8 mouse cellular contexts compared by ENCODE assay signal in the genomic region with DNA sequence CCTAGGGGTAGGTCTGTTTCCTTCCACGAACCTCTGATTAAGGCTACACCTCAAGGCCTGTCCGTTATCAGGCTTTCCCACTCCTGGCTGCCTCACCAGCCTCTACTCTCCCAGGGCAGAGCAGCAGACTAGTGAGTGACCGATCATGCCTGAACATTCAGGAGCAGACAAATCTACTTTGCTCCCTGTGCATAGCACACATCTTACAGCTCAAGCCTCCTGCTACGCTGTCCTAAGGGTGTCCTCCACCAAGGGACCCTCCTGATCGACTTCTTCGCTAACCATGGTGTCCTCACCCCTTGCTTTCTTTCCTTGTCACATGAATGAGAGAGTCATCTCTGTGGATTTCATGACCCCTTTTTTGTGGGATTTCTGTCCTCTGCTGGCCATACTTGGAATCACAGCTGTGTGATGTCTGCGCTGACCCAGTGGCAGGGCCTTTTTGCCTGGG. TPM values are rescaled to one million over a fixed set of nuclear protein-coding genes. Genes with fewer than 3 reads are reported as not detected.
A peak's percentile ranks its signal among the peaks of the same experiment; 100 is the strongest.
DNase-seq lines count a peak whose midpoint lies in the region; ATAC-seq lines count a peak whose summit lies in the region.
"Had no signal": no experiment of that assay in that cellular context is flagged by ENCODE, and none has a peak within 500 bp of the region (broad histone marks: within the 10 kb centered on the region; RNA-seq: fewer than 3 reads in every experiment).

No protein-coding gene starts in this region.

- 0 out of 2 replicates have a peak, but pooled peaks cover 3% of the 10 kb centered on the region for H3K4me1 ChIP-seq in neural tube, embryonic 15.5 days
- no peaks in the 10 kb centered on the region for H3K4me1 ChIP-seq in heart, embryonic 13.5 days
- H3K4me1 ChIP-seq in liver, embryonic 11.5 days (replicated peaks; ENCODE audit: control insufficient read depth, insufficient read depth, low read length), result no peaks in the 10 kb centered on the region

- no peak overlapping the region for H3K4me3 ChIP-seq in neural tube, embryonic 15.5 days (replicated peaks)
- H3K4me3 ChIP-seq in heart, embryonic 13.5 days, result no peak overlapping the region
- no peak overlapping the region for H3K4me3 ChIP-seq in liver, embryonic 11.5 days (ENCODE audit: low read depth, low read length)
- H3K4me3 ChIP-seq: hindbrain, embryonic 15.5 days had no signal

- ATAC-seq in neural tube, embryonic 15.5 days (ENCODE audit: low FRiP score), result no peak
- no peak for ATAC-seq in heart, embryonic 13.5 days (ENCODE audit: extremely low read depth, insufficient number of reproducible peaks, low FRiP score, low TSS enrichment)
- ATAC-seq in liver, embryonic 11.5 days (replicated peaks; ENCODE audit: low FRiP score), result peak; percentile 99

- no peak overlapping the region for H3K9ac ChIP-seq in neural tube, embryonic 15.5 days (replicated peaks)
- no peak overlapping the region for H3K9ac ChIP-seq in heart, embryonic 13.5 days
- no peak overlapping the region for H3K9ac ChIP-seq in liver, embryonic 11.5 days (ENCODE audit: low read depth, low read length)
- H3K9ac ChIP-seq: hindbrain, embryonic 15.5 days had no signal

- no peaks in the 10 kb centered on the region for H3K9me3 ChIP-seq in neural tube, embryonic 15.5 days (replicated peaks)
- H3K9me3 ChIP-seq in heart, embryonic 13.5 days, result no peaks in the 10 kb centered on the region
- H3K9me3 ChIP-seq in liver, embryonic 11.5 days (ENCODE audit: control insufficient read depth, low read length), result no peaks in the 10 kb centered on the region
- H3K9me3 ChIP-seq: hindbrain, embryonic 15.5 days had no signal

- H3K4me2 ChIP-seq in neural tube, embryonic 15.5 days, result no peak overlapping the region
- H3K4me2 ChIP-seq in heart, embryonic 13.5 days, result peak overlapping the region; percentile 13; the same call in 1 of the 2 replicates
- peak overlapping the region; percentile 13 for H3K4me2 ChIP-seq in liver, embryonic 11.5 days
- H3K4me2 ChIP-seq: hindbrain, embryonic 15.5 days had no signal

- 68% methylated on average over 7 of the region's 7 CpGs for WGBS in neural tube, embryonic 15.5 days
- 56% methylated on average over 7 of the region's 7 CpGs for WGBS in heart, embryonic 13.5 days
- 43% methylated on average over 7 of the region's 7 CpGs for WGBS in liver, embryonic 11.5 days

- no peaks in the 10 kb centered on the region for H3K36me3 ChIP-seq in neural tube, embryonic 15.5 days
- no peaks in the 10 kb centered on the region for H3K36me3 ChIP-seq in heart, embryonic 13.5 days
- no peaks in the 10 kb centered on the region for H3K36me3 ChIP-seq in liver, embryonic 11.5 days (ENCODE audit: control insufficient read depth, insufficient read depth, low read length)
- H3K36me3 ChIP-seq: hindbrain, embryonic 15.5 days had no signal

- DNase-seq in neural tube, embryonic 10.5 days (ENCODE audit: extremely low spot score, low spot score), result peak; percentile 35
- peak; percentile 11 for DNase-seq in WW6 (ENCODE audit: low read depth, low spot score)
- peak; percentile 73 to 78 for DNase-seq in cerebellum, postnatal 10 days
- DNase-seq in liver, embryonic 11.5 days (ENCODE audit: low spot score), result peak; percentile 51
- DNase-seq in retina, embryonic 14.5 days (ENCODE audit: low spot score), result peak; percentile 87

- H3K27me3 ChIP-seq in neural tube, embryonic 15.5 days (replicated peaks), result no peaks in the 10 kb centered on the region
- H3K27me3 ChIP-seq in heart, embryonic 13.5 days (replicated peaks), result no peaks in the 10 kb centered on the region
- H3K27me3 ChIP-seq in liver, embryonic 11.5 days (replicated peaks; ENCODE audit: control insufficient read depth, insufficient read depth, low read length), result no peaks in the 10 kb centered on the region
- H3K27me3 ChIP-seq: hindbrain, embryonic 15.5 days had no signal

- no peak overlapping the region for H3K27ac ChIP-seq in neural tube, embryonic 15.5 days (replicated peaks)
- H3K27ac ChIP-seq in heart, embryonic 13.5 days (replicated peaks), result no peak overlapping the region
- peak overlapping the region; percentile 35 for H3K27ac ChIP-seq in liver, embryonic 11.5 days (ENCODE audit: low read depth, low read length)
- H3K27ac ChIP-seq: hindbrain, embryonic 15.5 days had no signal

RNA-seq across cellular contexts. Expression of gene Olfr324, which starts 7.0 kb away (rescaled TPM):
- polyA plus RNA-seq in neural tube, embryonic 15.5 days (2015; fragmentation: Nextera tagmentation; extraction: Ambion mirVana), result 0.05 and 0.12 TPM in 2 replicates
- polyA plus RNA-seq in heart, embryonic 13.5 days (2015; fragmentation: Nextera tagmentation; extraction: Ambion mirVana), result not detected in 2 replicates
- not detected in 2 replicates for polyA plus RNA-seq in liver, embryonic 11.5 days (2014; fragmentation: Nextera tagmentation; extraction: Ambion mirVana)

RNA-seq across cellular contexts. Expression of gene Olfr325, which starts 10.4 kb away (rescaled TPM):
- not detected in 2 replicates for polyA plus RNA-seq in neural tube, embryonic 15.5 days (2015; fragmentation: Nextera tagmentation; extraction: Ambion mirVana)
- polyA plus RNA-seq in heart, embryonic 13.5 days (2015; fragmentation: Nextera tagmentation; extraction: Ambion mirVana), result not detected in 2 replicates
- polyA plus RNA-seq in liver, embryonic 11.5 days (2014; fragmentation: Nextera tagmentation; extraction: Ambion mirVana), result not detected in 2 replicates
- polyA plus RNA-seq: hindbrain, embryonic 15.5 days had no signal

RNA-seq across cellular contexts. Expression of gene Olfr224, which starts 17.6 kb away (rescaled TPM):
- polyA plus RNA-seq in neural tube, embryonic 15.5 days (2015; fragmentation: Nextera tagmentation; extraction: Ambion mirVana), result 0.19 TPM in 1 of 2 replicates, not detected in the other
- polyA plus RNA-seq in heart, embryonic 13.5 days (2015; fragmentation: Nextera tagmentation; extraction: Ambion mirVana), result not detected in 2 replicates
- not detected in 2 replicates for polyA plus RNA-seq in liver, embryonic 11.5 days (2014; fragmentation: Nextera tagmentation; extraction: Ambion mirVana)
- polyA plus RNA-seq: hindbrain, embryonic 15.5 days had no signal

RNA-seq across cellular contexts. Expression of gene 2210407C18Rik, which starts 28.0 kb away (rescaled TPM):
- not detected in 2 replicates for polyA plus RNA-seq in neural tube, embryonic 15.5 days (2015; fragmentation: Nextera tagmentation; extraction: Ambion mirVana)
- polyA plus RNA-seq in heart, embryonic 13.5 days (2015; fragmentation: Nextera tagmentation; extraction: Ambion mirVana), result not detected in 2 replicates
- not detected in 2 replicates for polyA plus RNA-seq in liver, embryonic 11.5 days (2014; fragmentation: Nextera tagmentation; extraction: Ambion mirVana)
- polyA plus RNA-seq: hindbrain, embryonic 15.5 days had no signal

RNA-seq across cellular contexts. Expression of gene Olfr328, which starts 32.5 kb away (rescaled TPM):
- polyA plus RNA-seq in neural tube, embryonic 15.5 days (2015; fragmentation: Nextera tagmentation; extraction: Ambion mirVana), result 0.06 and 0.10 TPM in 2 replicates
- polyA plus RNA-seq in heart, embryonic 13.5 days (2015; fragmentation: Nextera tagmentation; extraction: Ambion mirVana), result 0.05 and 0.07 TPM in 2 replicates
- polyA plus RNA-seq in liver, embryonic 11.5 days (2014; fragmentation: Nextera tagmentation; extraction: Ambion mirVana), result 0.05 and 0.08 TPM in 2 replicates
- polyA plus RNA-seq: hindbrain, embryonic 15.5 days had no signal

Comparison
In these comparisons a context has a peak if more than half of its experiments do, and no peak if none do; other contexts are left out.
1. DNase-seq: peak in every context shown above with its lines; median percentile 87 in retina, embryonic 14.5 days; 76 in cerebellum, postnatal 10 days; 51 in liver, embryonic 11.5 days; 35 in neural tube, embryonic 10.5 days; 11 in WW6.